Mouse (Mus musculus): Measurements from ENCODE around the gene Mab21l3. TPM values are rescaled to one million over a fixed set of nuclear protein-coding genes. Genes with fewer than 3 reads are reported as not detected.

Mab21l3 gene
- polyA plus RNA-seq, 1 experiment from 2014 or later, result 0.16 TPM

DNA sequence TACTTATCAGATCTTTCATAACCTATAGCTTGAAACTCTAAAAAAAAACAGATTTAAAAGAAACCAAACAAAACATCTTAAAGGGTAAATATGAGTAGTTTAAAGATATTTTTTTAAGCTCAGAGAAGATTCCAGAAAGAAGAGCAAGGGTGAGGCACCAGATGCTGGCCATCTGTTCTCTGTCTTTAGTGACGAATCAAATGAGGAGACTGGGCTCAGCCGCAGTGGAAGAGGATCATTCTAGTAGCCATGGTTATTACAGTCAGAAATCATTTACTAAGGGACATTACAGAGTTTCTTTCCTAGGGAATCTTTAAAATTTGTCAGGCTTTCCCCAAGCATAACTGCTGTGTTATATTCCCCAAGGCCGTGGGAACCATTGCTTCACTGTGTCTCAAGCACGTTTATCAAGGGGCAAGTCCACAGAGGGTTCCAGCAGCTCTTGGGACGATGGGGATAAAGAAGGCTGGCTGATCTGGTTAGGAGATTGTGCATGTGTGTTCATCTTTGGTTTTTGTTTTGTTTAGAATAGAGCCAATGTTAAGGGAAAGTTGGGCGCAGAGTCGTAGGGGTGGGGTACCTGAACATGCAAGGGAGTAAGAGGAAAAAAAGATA lies 24.4 kb upstream of the Mab21l3 start:
- H3K4me1 ChIP-seq (replicated peaks; ENCODE audit: control insufficient read depth, insufficient read depth, low read length), result no peaks in the 10 kb centered on the region
- no peak for TF ChIP-seq CTCF (IDR thresholded peaks at IDR 0.05; ENCODE audit: low read depth)
- H3K4me3 ChIP-seq (ENCODE audit: low read depth, low read length), result no peak overlapping the region
- peaks cover 15% of the 10 kb centered on the region; the same call in 1 of the 2 replicates for H3K36me3 ChIP-seq (ENCODE audit: control insufficient read depth, insufficient read depth)
- no peak overlapping the region for H3K4me2 ChIP-seq (replicated peaks; ENCODE audit: low read depth)
- H3K27me3 ChIP-seq (replicated peaks; ENCODE audit: control insufficient read depth, insufficient read depth, low read length), result no peaks in the 10 kb centered on the region
- no peak overlapping the region for H3K9ac ChIP-seq (ENCODE audit: low read depth, low read length)
- no peak for ATAC-seq
- no peaks in the 10 kb centered on the region for H3K9me3 ChIP-seq (ENCODE audit: control insufficient read depth)
- 77% methylated on average over 7 of the region's 7 CpGs for WGBS
- H3K27ac ChIP-seq (ENCODE audit: low read depth, low read length), result no peak overlapping the region

DNA sequence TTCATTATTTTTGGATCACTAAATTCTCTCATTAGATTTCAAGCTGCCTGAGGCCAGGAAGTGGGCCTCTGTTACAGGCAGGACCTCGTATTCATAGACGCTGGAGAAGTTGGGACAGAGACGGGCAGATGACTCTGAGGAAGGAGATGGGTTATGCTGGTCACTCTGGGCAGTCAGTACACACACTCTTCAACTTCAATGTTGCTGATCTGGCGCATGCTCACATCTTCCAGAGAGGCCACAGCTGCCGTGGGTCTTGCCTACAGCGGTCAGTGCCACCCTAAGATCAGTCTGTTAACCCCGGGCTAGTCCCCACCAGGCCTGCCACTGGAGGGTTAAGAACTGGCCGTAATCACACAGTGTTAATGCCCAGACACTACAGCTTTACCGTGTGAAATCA lies 23.2 kb upstream of the Mab21l3 start:
- no peaks in the 10 kb centered on the region for H3K9me3 ChIP-seq (ENCODE audit: control insufficient read depth)
- H3K9ac ChIP-seq (ENCODE audit: low read depth, low read length), result no peak overlapping the region
- H3K4me3 ChIP-seq (ENCODE audit: low read depth, low read length), result no peak overlapping the region
- H3K36me3 ChIP-seq (ENCODE audit: control insufficient read depth, insufficient read depth), result peaks cover 14% of the 10 kb centered on the region; the same call in 1 of the 2 replicates
- WGBS, result 86% methylated on average over 9 of the region's 9 CpGs
- no peaks in the 10 kb centered on the region for H3K4me1 ChIP-seq (replicated peaks; ENCODE audit: control insufficient read depth, insufficient read depth, low read length)
- no peaks in the 10 kb centered on the region for H3K27me3 ChIP-seq (replicated peaks; ENCODE audit: control insufficient read depth, insufficient read depth, low read length)
- ATAC-seq, result no peak
- H3K4me2 ChIP-seq (replicated peaks; ENCODE audit: low read depth), result no peak overlapping the region
- no peak for TF ChIP-seq CTCF (IDR thresholded peaks at IDR 0.05; ENCODE audit: low read depth)
- no peak overlapping the region for H3K27ac ChIP-seq (ENCODE audit: low read depth, low read length)

DNA sequence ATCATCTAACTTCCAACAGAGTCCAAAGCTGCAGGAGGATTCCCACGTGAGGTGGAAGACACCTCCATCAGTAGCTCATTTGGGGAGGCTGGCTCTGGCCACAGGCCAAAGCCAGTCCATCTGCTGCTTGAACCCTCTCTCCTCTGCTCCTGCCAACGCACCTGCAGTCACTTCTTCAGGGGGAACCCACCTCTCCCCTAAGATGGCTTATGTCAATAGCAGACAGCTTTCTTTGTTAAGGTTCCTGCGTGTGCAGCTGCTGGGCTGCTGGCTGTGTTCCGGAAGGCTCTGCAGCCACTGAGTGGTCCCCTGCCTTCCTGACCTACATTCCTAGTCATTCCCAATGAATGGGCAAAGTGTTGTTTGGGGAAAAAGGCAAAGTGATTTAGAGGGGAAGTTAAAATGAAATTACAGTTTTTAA lies 18.3 kb upstream of the Mab21l3 start:
- Histone ChIP-seq H3K4me3 (ENCODE audit: low read depth, low read length) (no peak overlapping the region), H3K27me3 (replicated peaks; ENCODE audit: control insufficient read depth, insufficient read depth, low read length) (no peaks in the 10 kb centered on the region), H3K4me1 (replicated peaks; ENCODE audit: control insufficient read depth, insufficient read depth, low read length) (no peaks in the 10 kb centered on the region), H3K27ac (ENCODE audit: low read depth, low read length) (no peak overlapping the region), H3K9ac (ENCODE audit: low read depth, low read length) (no peak overlapping the region), H3K9me3 (ENCODE audit: control insufficient read depth) (no peaks in the 10 kb centered on the region), H3K36me3 (ENCODE audit: control insufficient read depth, insufficient read depth) (0 out of 2 replicates have a peak, but pooled peaks cover under 1% of the 10 kb centered on the region), H3K4me2 (replicated peaks; ENCODE audit: low read depth) (no peak overlapping the region)
- ATAC-seq, result no peak
- 62% methylated on average over 4 of the region's 4 CpGs for WGBS
- TF ChIP-seq CTCF (IDR thresholded peaks at IDR 0.05; ENCODE audit: low read depth), result no peak

DNA sequence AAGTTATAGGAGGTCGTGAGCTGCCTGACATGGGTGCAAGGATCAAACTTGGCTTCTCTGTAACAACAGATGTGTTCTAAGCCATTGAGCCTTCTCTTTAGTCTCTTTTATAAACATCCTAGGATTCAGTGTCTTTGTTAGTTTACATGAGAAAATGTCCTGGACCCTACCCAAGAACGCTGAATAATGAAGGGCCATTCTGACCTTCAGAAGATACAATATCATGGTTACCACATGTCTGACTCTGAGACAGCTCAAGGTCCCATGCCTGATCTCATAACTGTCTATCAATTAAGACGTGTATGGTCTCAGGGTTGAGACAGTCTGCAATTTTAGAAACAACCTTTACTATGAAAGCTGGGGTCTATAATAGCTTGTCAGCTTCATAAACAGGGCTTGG lies 13.1 kb upstream of the Mab21l3 start:
- Histone ChIP-seq H3K36me3 (ENCODE audit: control insufficient read depth, insufficient read depth) (peaks cover 17% of the 10 kb centered on the region), H3K27ac (ENCODE audit: low read depth, low read length) (no peak overlapping the region), H3K9me3 (ENCODE audit: control insufficient read depth) (no peaks in the 10 kb centered on the region), H3K9ac (ENCODE audit: low read depth, low read length) (no peak overlapping the region), H3K4me1 (replicated peaks; ENCODE audit: control insufficient read depth, insufficient read depth, low read length) (no peaks in the 10 kb centered on the region), H3K27me3 (replicated peaks; ENCODE audit: control insufficient read depth, insufficient read depth, low read length) (no peaks in the 10 kb centered on the region), H3K4me3 (ENCODE audit: low read depth, low read length) (no peak overlapping the region), H3K4me2 (replicated peaks; ENCODE audit: low read depth) (no peak overlapping the region)
- TF ChIP-seq CTCF (IDR thresholded peaks at IDR 0.05; ENCODE audit: low read depth), result no peak
- ATAC-seq, result no peak
- 56% methylated on average over 3 of the region's 3 CpGs for WGBS

DNA sequence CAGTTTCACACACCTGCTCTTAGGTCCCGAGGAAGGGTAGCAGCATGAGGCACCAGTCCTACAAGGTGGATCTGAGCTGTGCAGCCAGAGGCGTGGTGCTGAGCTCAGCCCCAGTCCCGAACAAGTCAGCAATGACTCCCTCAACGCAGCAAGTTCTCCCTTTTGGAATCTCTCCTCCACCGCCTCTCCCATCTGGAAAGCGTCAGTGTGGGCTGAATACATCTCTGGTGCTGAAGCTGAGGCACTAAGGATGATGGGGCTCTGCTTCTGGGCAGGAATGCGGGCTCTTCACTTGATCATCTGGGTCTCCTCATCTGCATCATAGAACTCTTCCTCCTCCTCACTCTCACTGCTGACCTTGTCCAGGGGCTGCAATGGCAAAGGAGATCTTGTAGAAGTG lies 11.4 kb upstream of the Mab21l3 start:
- WGBS, result 84% methylated on average over 7 of the region's 7 CpGs
- peaks cover 17% of the 10 kb centered on the region for H3K36me3 ChIP-seq (ENCODE audit: control insufficient read depth, insufficient read depth)
- no peak for TF ChIP-seq CTCF (IDR thresholded peaks at IDR 0.05; ENCODE audit: low read depth)

DNA sequence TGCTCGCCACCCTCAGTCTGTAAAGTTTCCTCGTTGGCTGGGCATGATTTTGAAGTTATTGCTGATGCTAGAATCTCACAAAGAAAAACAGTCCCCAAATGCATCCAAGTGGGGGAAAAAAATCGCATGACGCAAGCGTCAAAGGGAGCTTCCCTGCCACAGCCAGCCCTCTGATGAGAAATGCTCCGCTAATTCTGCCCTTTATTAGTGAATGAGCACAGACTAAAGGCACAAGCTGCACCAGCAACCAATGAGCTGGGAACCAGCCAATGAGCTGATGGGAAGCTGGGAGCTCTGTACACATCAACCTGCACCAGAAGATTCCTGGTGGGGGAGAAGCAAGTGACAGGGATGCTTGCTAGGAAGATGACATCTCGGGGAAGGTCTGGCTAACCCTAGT lies 11.0 kb upstream of the Mab21l3 start:
- H3K36me3 ChIP-seq (ENCODE audit: control insufficient read depth, insufficient read depth), result peaks cover 17% of the 10 kb centered on the region
- no peak overlapping the region for H3K9ac ChIP-seq (ENCODE audit: low read depth, low read length)
- H3K4me3 ChIP-seq (ENCODE audit: low read depth, low read length), result no peak overlapping the region
- H3K27ac ChIP-seq (ENCODE audit: low read depth, low read length), result no peak overlapping the region
- no peaks in the 10 kb centered on the region for H3K27me3 ChIP-seq (replicated peaks; ENCODE audit: control insufficient read depth, insufficient read depth, low read length)
- H3K4me2 ChIP-seq (replicated peaks; ENCODE audit: low read depth), result no peak overlapping the region
- no peak for ATAC-seq
- no peaks in the 10 kb centered on the region for H3K4me1 ChIP-seq (replicated peaks; ENCODE audit: control insufficient read depth, insufficient read depth, low read length)
- no peak for TF ChIP-seq CTCF (IDR thresholded peaks at IDR 0.05; ENCODE audit: low read depth)
- WGBS, result 83% methylated on average over 7 of the region's 7 CpGs
- no peaks in the 10 kb centered on the region for H3K9me3 ChIP-seq (ENCODE audit: control insufficient read depth)

More for the DNA sequence above, 11.4 kb upstream of the Mab21l3 start:
- Histone ChIP-seq H3K27me3 (replicated peaks; ENCODE audit: control insufficient read depth, insufficient read depth, low read length) (no peaks in the 10 kb centered on the region), H3K27ac (ENCODE audit: low read depth, low read length) (no peak overlapping the region), H3K4me1 (replicated peaks; ENCODE audit: control insufficient read depth, insufficient read depth, low read length) (no peaks in the 10 kb centered on the region), H3K4me3 (ENCODE audit: low read depth, low read length) (no peak overlapping the region), H3K9me3 (ENCODE audit: control insufficient read depth) (no peaks in the 10 kb centered on the region), H3K4me2 (replicated peaks; ENCODE audit: low read depth) (no peak overlapping the region), H3K9ac (ENCODE audit: low read depth, low read length) (no peak overlapping the region)
- ATAC-seq, result no peak

Data from intestine, postnatal 0 days (tissue).